Mouse (Mus musculus) frontal cortex, postnatal 36 days (tissue): Measurements from ENCODE around the gene Rnf212b.

Experiments
- DNase-seq, 2 experiments: peaks; one replicate each; pipeline ENCODE4 v3.0.0; 2022; ENCODE audit warnings: low spot score in 2 of 2

Rnf212b gene

DNA sequence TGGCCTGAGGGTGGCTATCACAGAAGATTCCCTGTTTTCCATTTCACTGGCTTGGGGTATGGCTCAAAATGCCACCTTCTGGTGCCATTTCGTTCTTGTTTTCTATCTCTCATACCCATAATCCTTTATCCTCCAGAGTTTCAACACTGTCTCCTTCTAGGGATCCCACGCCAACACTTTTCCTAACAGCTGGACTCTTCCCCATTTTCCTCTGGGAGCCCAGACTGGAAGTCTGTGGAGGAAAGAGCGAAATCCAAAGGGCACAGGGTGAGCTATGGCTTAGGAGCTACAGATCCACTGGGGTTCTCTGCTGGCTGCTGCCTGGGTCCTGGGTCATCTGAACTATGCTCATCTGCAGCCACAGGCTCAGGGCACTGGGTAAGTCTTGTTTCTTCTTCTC is 60.2 kb downstream of the Rnf212b start:
- DNase-seq, result no peak

DNA sequence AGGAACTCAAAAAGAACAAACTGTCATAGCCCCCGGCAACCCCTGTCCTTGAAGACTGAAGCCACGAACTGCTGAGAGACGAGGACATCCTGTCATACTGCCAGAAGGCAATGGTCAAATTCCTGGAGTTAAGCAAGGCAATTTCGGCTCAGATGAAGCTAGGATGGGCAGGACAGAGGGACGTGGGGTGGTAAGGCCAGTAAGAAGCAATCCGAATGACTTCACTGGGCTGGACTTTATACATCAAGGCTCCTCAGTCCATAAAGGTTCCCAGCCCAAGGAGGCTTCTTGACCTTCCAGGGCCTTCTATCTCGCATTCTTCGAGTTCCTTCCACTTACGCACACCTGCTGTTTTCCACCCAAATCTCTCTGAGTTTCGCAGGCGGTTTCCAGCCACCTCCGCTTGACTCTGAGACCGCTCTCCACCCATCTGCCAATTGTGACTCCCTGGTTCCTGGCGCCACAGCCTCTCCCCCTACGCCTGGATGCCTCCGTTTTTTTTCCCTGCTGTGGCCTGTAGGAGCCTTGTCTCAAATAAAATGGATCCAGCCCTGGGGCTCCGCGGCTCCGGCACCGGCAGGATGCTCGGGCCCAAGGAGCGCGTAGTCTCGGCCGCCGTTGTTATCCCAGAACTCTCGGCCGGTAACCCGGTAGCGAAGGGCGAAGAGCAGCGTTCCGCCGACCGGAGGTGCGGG is 62.0 kb downstream of the Rnf212b start:
- DNase-seq, result no peak

DNA sequence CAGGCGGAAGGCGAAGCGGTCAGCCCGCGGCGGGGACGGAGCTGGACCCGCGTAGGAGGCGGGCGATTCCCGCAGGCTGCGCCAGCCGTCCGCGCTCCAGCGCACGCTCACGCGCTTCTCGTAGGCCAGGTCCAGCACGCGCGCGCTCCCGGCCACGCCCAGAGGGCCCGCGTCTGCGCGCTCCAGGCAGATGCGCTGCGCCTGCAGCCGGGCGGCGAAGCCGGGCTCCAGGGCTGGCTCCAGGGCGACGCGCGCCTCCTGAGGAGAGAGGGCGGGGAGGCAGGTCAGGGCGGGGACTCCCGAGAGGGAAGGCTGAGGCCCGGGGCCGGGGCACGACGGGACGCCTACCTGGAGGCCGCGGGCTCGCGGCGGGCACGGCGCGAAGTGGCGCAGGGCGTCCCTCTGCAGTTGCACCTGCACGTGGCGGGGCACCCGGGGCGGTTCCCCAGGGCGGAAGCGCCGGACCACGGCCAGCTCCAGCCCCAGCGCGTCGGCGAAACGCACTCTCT is 62.7 kb downstream of the Rnf212b start:
- peak; percentile 87 to 93 for DNase-seq

DNA sequence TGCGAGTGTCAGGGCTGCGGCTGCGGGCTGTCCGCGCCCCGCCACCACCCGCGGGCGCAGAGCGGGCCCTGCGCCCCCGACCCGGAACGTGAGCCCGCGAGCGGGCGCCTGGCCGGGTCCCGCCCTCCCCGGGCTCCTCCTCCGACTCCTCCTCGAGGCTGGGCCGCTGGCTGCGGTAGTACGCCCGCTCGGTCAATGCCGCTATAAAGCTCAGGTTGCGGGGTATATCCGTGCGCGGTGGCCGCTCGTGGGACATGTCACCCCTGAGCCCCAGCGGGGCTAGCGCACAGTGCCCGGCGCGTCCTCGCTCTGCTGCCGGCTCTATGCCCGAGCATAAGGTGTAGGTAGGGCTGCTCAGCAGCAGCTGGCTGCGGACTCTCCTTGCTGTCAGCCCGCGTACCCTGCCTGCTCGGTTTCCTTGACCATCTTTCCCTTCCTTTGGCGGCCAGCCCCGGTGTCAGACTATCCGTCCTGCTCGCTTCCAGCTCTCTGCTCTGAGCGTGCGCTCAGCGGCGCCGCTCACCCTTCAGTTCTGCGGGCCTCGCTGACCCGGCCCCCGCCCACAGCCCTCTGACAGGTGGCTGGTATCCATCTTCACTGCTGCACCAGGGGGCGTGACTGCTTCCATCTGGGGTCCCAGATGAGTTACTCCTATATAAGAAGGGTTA is 63.2 kb downstream of the Rnf212b start, which contains the start of gene Ppp1r3e:
TSS of gene Ppp1r3e (minus strand) at position 503 of the 668 bp plus-strand sequence.
- peak; percentile 64 to 66 for DNase-seq

DNA sequence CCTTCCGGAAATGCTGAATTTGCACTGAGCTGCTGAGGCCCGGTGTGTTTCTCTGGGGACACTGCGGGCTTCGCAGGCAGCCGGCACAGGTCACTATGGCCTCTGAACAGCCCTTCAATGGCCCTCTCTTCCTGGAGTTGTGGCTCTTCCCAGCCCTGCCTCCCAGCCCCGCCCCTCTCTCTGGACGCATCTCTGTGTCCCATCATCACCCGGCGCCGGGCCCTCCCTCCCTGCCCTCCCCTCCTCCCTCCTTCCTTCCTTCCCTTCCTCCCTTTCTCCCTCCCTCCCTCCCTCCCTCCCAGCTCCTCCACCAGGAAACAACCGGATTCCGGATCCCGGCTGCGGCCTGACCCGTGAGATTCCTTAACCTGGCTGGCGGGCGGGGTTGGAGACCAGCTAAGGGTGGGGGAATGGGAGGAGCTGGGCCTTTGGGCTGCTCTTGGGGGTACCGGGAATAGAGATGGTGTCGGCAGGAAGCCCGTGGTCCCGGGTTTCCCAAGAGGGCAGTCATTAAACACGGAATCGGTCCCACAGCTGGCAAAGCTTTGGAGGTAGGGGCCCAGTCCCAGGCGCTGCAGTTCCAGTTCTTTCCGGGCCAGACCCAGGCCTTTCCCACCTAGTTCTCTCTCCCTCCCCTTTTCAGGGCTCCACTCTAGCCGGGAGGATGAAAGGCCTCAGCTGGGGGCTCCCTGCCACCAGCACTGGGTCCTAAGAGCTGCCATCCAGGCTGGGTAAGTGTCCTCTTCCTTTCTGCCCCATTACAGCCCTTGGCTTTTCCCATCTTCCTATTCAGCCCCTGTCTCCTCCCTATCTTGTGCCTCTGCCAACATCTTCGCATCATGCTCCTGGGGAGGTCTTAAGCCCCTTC is 69.4 kb downstream of the Rnf212b start, which contains the start of the genes Bcl2l2 and Gm20521:
TSS of gene Bcl2l2 (plus strand) at position 224 of the 868 bp plus-strand sequence.
TSS of gene Gm20521 (plus strand) at position 288 of the 868 bp plus-strand sequence.
- DNase-seq, result peak; percentile 61 to 67

DNA sequence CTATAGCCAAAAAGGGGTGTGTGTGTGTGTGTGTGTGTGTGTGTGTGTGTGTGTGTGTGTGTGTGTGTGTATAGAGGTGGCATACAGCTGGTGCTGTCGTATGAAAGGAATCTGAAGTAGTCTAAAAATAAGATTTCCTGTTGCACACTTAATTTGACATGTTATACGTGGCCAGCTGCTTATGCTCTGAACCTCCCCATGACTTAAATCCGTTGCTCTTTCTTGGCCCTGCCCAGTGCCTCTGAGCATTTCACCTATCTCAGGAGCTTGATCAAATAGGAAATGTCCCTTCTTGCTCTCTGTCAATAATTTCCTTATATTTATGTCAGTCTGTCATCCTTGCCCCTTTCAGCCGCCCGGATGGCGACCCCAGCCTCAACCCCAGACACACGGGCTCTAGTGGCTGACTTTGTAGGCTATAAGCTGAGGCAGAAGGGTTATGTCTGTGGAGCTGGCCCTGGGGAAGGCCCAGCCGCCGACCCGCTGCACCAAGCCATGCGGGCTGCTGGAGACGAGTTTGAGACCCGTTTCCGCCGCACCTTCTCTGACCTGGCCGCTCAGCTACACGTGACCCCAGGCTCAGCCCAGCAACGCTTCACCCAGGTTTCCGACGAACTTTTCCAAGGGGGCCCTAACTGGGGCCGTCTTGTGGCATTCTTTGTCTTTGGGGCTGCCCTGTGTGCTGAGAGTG is 70.2 kb downstream of the Rnf212b start:
- no peak for DNase-seq

DNA sequence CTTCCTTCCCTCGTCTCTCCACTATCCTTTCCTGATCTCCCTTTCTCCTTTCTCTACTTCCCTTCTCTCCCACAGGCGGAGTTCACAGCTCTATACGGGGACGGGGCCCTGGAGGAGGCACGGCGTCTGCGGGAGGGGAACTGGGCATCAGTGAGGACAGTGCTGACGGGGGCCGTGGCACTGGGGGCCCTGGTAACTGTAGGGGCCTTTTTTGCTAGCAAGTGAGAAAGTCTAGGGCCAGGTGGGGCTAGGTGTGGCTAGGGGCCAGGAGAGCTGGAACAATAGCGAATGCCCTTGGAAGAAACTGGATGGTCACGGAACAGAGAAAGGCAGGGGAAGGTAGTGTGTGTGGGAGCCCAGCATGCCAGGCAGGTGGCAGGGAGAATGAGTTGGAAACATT is 71.4 kb downstream of the Rnf212b start:
- no peak for DNase-seq

DNA sequence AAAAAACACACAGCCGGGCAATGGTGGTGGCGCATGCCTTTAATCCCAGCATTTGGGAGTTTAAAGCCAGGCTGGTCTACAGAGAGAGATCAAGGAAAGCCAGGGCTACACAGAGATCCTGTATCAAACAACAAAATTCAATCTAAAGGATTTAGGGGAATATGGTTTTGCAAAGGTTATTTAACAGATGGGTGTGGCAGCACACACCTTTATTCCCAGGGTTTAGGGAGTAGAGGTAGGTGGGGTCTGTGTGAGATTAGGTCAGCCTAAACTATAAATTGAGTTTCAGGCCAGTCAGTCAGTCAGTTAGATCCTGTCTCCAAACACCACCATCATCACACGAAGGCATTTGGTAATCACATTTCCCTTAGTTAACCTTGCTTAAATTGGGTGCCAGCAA is 78.3 kb downstream of the Rnf212b start, which contains the start of gene Pabpn1:
TSS of gene Pabpn1 (plus strand) at position 301 of the 400 bp plus-strand sequence.
- no peak for DNase-seq

DNA sequence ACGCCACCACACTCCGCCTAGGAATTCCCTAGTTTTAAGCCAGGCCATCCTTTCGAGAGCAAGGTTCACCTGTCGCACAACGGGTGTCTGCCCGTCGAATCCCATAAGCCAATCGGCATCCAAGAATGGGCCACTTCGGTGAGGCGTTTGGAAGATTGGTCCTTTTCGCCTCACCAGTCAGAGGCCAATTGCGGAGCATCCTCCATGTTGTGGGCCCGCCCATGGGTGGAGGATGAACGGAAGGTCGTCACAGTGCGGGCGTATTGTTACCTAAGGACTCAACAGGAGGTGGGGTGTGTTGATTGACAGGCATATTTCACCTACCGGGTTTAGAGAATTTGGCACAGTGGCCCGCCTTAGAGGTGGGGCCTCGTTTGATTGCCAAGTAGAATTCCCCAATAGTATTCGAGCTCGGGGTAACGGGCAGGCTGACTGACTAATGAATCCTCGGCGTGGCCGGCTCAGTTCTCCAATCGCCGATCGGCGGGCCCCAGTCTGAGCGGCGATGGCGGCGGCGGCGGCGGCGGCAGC is 79.8 kb downstream of the Rnf212b start:
- DNase-seq, result peak; percentile 98 to 99

DNA sequence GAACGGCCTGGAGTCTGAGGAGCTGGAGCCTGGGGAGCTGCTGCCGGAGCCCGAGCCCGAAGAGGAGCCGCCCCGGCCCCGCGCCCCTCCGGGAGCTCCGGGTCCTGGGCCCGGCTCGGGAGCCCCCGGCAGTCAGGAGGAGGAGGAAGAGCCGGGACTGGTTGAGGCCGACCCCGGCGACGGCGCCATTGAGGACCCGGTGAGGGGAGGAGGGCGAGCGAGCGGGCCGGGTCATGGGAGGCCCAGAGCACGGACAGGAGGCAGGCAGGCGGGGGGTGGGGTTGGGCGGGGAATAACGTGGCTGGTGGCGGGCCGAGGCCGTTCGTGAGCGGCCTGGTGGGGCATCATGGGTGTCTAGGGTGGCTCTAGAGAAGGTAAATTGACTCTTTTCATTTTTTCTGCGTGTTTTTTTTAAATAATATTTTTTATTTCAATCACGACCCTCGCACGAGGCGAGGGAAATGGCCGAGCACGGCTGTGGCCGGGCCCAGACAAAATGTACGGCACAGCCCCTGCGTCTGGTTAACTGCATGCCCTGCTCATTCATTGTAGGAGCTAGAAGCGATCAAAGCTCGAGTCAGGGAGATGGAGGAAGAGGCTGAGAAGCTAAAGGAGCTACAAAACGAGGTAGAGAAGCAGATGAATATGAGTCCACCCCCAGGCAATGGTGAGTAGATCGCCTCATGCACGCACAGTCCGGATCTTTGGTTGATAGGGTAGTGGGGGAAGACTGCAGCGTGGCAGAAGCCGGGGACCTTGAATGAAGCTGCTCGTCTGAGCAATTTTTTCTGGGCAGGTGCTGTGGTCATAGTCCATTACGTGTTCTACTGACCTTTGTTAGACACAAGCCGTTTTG is 80.6 kb downstream of the Rnf212b start:
- peak; percentile 31 to 38 for DNase-seq

DNA sequence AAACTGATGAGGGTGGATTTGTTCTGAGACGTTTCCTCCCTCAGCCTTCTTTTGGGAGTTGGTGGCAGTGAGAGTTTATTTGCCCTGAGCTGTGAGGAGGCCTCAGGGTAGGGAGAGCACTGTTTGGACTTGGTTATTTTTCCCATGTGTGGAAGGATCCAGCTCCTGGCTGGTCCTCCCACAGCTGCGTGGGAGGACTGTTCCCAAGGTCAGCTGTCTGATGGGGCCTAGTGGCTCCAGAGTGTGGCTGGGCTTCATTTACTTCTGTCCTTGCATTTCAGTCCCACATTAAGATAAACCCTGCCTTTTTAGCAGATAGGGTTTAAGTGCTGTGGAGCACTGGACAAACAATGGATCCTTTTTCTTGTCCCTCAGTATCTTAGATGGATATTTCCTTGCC is 83.5 kb downstream of the Rnf212b start:
- no peak for DNase-seq

DNA sequence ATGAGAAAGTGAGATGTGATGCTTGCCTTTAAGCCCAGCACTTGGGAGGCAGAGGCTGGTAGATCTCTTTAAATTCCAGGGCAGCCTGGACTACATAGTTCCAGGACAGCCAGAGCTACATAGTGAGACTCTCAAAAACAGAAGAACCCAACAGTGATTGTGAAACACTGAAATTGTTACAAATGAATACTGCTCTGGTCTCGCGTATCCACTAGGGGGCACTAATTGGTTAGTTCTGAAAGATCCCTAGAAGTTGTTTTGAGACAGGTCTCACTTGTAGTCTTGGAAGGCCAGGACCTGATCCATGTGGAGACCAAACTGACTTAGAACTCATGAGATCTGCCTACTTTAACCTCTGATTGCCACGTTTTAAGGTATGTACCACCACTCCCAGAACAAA is 86.4 kb downstream of the Rnf212b start:
- peak; percentile 67 to 89 for DNase-seq

DNA sequence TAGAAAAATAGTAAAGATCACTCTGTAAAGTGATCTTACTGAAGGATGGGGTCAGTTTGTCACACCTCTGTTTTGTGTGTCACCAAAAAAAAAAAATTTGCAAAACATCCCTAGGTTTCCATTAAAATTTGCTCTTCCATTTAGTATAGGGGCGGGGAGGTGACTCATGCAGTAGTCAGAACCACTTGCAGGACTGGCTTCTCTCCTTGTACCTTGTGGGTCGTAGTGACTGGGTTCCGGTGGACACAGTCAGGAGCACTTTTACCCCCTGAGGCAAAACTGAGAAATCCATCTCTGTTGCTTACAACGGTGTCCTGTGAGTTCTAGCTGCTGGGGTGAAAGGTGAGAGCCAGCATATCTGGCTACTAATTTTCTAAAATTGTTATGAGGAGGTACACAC is 89.7 kb downstream of the Rnf212b start:
- no peak for DNase-seq
